Mouse (Mus musculus): ENCODE measurements around the gene Bclaf3.
A peak's percentile ranks its signal among the peaks of the same experiment; 100 is the strongest.
"Not testable (repeated sequence)": the region's sequence is repeated elsewhere in the genome, so short reads cannot be mapped to it uniquely, and the experiment has no call there.

Gene Bclaf3

GRCm38 (mm10) chrX:159526388-159526787 lies at the start of gene Bclaf3:
Bclaf3 (plus strand) TSS chrX:159526688.
- no peak for DNase-seq (ENCODE audit: low read depth, low spot score)

- DNase-seq (ENCODE audit: low read depth, low spot score) = not testable (repeated sequence)
Observed at GRCm38 (mm10) chrX:159478243-159478940, 48.1 kb upstream of the Bclaf3 start.

- DNase-seq (ENCODE audit: low read depth, low spot score) = no peak
Observed at GRCm38 (mm10) chrX:159484247-159484646, 42.2 kb upstream of the Bclaf3 start.

- no peak for DNase-seq (ENCODE audit: low read depth, low spot score)
Observed at GRCm38 (mm10) chrX:159503181-159503580, 23.3 kb upstream of the Bclaf3 start.

- DNase-seq (ENCODE audit: low read depth, low spot score) = no peak
Observed at GRCm38 (mm10) chrX:159508331-159509036, 18.0 kb upstream of the Bclaf3 start.

- no peak for DNase-seq (ENCODE audit: low read depth, low spot score)
Observed at GRCm38 (mm10) chrX:159509042-159509441, 17.4 kb upstream of the Bclaf3 start.

DNA sequence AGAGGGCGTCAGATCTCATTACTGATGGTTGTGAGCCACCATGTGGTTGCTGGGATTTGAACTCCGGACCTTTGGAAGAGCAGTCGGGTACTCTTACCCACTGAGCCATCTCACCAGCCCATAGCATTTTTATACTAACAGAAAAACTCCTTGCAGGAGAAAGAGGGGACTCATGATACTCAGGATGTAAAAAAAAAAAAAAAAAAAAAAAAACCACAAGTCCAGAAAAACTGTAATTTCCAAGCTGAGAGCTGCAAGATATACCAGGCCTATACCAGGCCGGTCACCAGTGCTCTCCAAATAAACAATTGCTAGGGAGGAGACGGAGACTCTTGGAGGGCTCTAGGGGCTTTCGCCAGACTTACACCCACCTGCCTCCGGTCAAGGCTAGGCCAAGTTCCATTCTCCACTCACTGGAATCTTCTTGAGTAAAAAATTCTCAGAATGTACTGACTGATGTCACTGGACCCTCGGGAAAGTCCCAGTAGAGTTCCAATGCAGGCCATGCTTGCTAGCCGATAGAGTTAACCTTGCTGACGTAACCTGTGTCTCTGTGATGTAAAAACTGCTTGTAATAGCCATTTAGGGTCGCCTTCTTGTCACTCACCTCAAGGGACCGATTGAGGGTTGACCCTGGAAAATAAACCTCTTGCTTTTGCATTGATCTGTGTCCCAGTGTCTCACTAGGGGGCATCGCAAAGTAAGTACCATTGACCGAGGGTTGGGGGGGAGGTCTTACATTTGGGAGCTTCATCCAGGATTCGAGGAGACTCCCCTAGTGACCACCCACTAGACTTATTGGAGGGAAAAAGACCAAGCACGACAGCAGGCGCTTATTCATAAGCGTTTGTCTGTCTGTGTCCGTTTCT lies 16.4 kb upstream of the Bclaf3 start:
- DNase-seq (ENCODE audit: low read depth, low spot score) = no peak

GRCm38 (mm10) chrX:159510716-159511051 lies 15.8 kb upstream of the Bclaf3 start:
- DNase-seq (ENCODE audit: low read depth, low spot score) = no peak

DNA sequence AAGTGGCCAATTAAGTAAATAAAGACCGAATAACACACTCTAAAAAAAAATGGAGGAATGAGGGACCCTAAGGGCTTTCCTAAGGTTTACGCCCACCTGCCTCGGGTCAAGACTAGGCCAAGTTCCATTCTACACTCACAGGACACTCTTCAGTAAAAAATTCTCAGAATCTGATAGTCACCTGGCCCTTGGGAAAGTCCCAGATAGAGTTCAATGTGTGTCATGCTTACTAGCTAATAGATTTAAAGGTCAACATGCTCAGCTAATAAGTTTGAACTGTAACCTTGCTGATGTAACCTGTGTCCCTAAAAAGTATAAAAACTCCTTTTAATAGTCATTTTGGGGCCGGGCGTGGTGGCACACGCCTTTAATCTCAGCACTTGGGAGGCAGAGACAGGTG lies 10.9 kb upstream of the Bclaf3 start:
- DNase-seq (ENCODE audit: low read depth, low spot score) = no peak

- DNase-seq (ENCODE audit: low read depth, low spot score) = no peak
Observed at GRCm38 (mm10) chrX:159521780-159522179, 4.7 kb upstream of the Bclaf3 start.

GRCm38 (mm10) chrX:159522651-159523050 lies 3.8 kb upstream of the Bclaf3 start:
- DNase-seq (ENCODE audit: low read depth, low spot score) = no peak

GRCm38 (mm10) chrX:159532427-159532810 lies 5.9 kb downstream of the Bclaf3 start:
- DNase-seq (ENCODE audit: low read depth, low spot score) = peak; percentile 93

DNA sequence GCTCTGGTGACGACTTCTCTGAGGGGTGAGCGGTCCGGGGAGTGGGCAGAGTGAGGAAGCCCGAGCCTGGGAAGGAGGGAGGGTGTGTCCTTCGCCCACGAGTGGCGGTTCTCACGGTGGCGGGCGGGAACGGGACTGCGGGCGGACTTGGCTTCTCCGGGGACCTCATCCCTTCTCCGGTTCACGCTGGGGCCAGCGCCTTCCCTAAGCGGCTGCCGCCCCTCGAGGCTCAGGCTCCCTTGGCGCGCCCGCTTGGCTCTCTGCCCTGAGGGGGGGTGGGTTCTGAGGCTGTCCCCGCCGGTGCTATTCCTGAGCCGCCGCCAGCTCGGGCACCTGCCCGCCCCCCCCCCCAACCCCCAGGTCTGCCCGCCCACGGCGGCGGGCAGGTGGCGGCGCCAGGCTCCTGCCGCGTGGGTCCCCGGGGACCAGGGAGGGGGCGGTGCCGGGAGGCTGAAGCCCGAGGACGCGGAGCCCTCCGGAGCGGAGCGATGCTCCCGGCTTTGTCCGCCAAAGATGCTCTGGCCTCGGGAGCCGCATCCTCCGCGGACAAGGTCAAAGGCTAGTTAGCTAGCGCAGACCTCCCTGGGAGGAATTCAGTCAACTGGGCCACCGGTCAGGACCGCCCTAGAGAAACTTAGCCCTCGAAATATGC lies 6.4 kb downstream of the Bclaf3 start:
- peak; percentile 16 for DNase-seq (ENCODE audit: low read depth, low spot score)

GRCm38 (mm10) chrX:159541936-159542335 lies 15.4 kb downstream of the Bclaf3 start:
- DNase-seq (ENCODE audit: low read depth, low spot score) = no peak

- DNase-seq (ENCODE audit: low read depth, low spot score) = no peak
Observed at GRCm38 (mm10) chrX:159547093-159547492, 20.6 kb downstream of the Bclaf3 start.

GRCm38 (mm10) chrX:159584738-159585137 lies 58.2 kb downstream of the Bclaf3 start:
- DNase-seq (ENCODE audit: low read depth, low spot score) = not testable (repeated sequence)

DNA sequence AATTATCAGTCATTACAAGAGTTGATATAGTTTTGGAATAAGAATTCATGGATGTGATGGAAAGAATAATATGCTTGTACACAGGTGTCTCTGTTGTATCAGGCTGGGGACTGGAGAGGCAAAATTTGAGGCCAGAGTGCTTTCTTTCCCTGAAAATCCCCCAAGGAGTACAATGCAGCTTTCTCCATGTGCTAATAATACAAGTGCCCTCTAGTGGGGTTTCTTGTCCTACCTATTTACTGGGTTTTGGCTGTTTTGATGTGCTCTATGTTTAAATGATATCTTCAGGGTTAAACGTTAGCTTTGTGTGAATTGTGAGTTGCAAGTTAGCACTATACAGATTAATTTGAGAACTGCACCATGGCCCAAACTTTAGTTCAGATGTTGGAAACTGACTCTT lies 65.1 kb downstream of the Bclaf3 start:
- no peak for DNase-seq (ENCODE audit: low read depth, low spot score)

DNA sequence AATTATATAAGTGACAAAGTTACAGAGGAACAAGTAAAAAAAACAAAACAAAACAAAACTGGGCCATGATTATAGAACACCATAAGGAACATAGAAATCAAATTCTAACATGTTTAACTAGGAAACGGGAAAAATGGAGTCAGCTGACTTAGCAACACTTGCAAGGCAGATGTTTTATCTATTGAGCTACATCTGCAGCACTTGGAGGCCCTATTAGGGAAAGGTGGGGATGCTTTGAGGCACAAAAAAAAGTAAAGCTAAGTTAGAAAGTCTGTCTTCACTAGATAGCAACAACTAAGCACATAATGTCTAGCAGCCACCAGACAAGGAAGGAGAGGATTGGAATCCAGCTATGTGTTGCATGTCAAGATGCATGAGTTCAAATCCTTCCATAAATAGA lies 71.0 kb downstream of the Bclaf3 start:
- DNase-seq (ENCODE audit: low read depth, low spot score) = no peak

- DNase-seq (ENCODE audit: low read depth, low spot score) = no peak
Observed at GRCm38 (mm10) chrX:159604832-159605231, 78.3 kb downstream of the Bclaf3 start.

DNA sequence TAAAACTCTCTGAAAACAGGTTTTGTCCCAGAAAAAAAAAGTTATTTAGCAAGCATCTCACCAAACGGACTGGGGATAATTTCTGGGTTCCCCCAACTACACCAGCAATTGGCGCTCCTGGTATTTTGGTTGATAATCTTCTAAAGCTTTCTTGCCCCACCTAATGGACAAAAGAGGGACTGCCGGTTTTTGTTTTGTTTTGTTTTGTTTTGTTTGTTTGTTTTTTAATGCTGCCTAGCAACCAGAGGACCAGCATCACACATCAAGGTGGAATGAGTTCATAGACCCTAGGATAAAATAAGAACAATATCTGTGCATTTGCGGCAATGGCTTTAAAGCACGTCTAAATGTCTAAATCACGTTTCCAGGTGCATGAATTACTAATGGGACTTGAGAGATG lies 80.4 kb downstream of the Bclaf3 start:
- DNase-seq (ENCODE audit: low read depth, low spot score) = no peak

DNA sequence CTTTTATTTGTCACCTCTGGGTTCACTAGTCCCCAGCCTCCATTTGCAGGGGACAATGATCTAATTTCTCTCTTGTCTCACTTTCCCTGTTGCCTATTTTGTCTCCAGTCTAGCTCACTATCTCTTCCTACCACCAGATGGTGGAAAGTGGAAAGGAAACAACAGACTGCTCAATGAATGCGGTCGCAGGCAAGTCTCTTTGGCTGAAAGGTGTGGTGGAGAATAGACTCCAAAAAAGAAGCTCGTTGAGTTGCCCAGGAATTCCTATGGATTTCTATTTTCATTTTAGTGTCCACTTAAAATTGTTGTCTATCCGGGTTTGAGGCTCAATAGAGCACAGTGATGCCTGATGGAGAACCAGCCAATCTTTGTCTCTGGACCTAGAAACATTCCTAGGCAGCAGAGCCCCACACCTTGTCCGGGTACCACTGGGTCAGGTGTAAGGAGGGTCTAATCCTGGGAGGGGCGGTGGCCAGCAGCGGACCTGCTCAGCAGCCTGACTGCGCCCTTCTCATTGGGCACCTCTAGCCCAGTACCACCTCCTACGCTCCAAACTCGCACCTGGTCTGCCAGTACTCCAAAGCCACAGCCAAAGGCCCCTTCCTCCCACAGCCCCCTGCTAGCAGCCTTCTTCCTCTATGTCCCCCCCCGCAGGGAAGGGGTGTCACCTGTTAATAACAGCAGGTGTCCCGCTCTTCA lies 99.9 kb downstream of the Bclaf3 start:
- no peak for DNase-seq (ENCODE audit: low read depth, low spot score)

All from embryo, embryonic 11.5 days (tissue).